Mouse (Mus musculus) CD4-positive naive resting alpha-beta T cell, adult 76 days (primary cell): ENCODE data around the gene Gramd1b. TPM values are rescaled to one million over a fixed set of nuclear protein-coding genes. Genes with fewer than 3 reads are reported as not detected.

Experiments
- total RNA-seq: library from RNA; stranded (reverse); gene quantifications from one replicate; pipeline ENCODE4 v1.2.4, GENCODE M21; 2023

Gramd1b gene
- total RNA-seq = 48.7 TPM

GRCm38 (mm10) chr9:40531027-40531621, at the start of gene Gramd1b:
Gene Gramd1b, minus strand, starts transcription at chr9:40531383.

GRCm38 (mm10) chr9:40269103-40269861, 261.9 kb downstream of the Gramd1b start, which contains the start of gene Scn3b:
Gene Scn3b, plus strand, starts transcription at chr9:40269217.

Other genes with a start within 250 kb of the Gramd1b start
- gene Gm21915, start 139.2 kb upstream of the Gramd1b start, total RNA-seq = not detected
- 0.21 TPM for gene Clmp, start 154.6 kb upstream of the Gramd1b start, total RNA-seq